Mouse (Mus musculus) hindbrain, embryonic 14.5 days (tissue): Measurements from ENCODE around the gene Rps6kc1. TPM values are rescaled to one million over a fixed set of nuclear protein-coding genes. Genes with fewer than 3 reads are reported as not detected.

Source experiments
- ATAC-seq: fragments of 200-750 bp; cut with Nextera tagmentation; 2 replicates; pipeline ENCODE4 v1.8.0; 2017; ENCODE audit warnings: moderate number of reproducible peaks, mild to moderate bottlenecking, moderate TSS enrichment, moderate library complexity; ENCODE audit not compliant: low FRiP score
- DNase-seq: peaks from one replicate; pipeline ENCODE4 v3.0.0-alpha.2; 2015; ENCODE audit warnings: low spot score
- H3K27ac ChIP-seq: fragments of 300-500 bp; sonication (generic); 2 replicates; pipeline ENCODE4 v1.5.1; 2014; ENCODE audit warnings: mild to moderate bottlenecking, moderate library complexity
- H3K27me3 ChIP-seq: fragments of 300-500 bp; sonication (generic); 2 replicates; pipeline ENCODE4 v1.6.1; 2014; ENCODE audit warnings: mild to moderate bottlenecking, low read length, mixed read lengths; ENCODE audit not compliant: control insufficient read depth, insufficient read depth
- H3K36me3 ChIP-seq: fragments of 300-500 bp; sonication (generic); replicated peaks from 2 replicates; pipeline ENCODE4 v1.6.1; 2014; ENCODE audit not compliant: control insufficient read depth, insufficient read depth
- H3K4me1 ChIP-seq: fragments of 300-500 bp; sonication (generic); replicated peaks from 2 replicates; pipeline ENCODE4 v1.6.1; 2014; ENCODE audit warnings: antibody characterized with exemption, low read length, mixed read lengths; ENCODE audit not compliant: control insufficient read depth, insufficient read depth
- H3K4me2 ChIP-seq: fragments of 300-500 bp; sonication (generic); replicated peaks from 2 replicates; pipeline ENCODE4 v1.6.1; 2014; ENCODE audit warnings: mild to moderate bottlenecking, moderate library complexity
- H3K4me3 ChIP-seq: fragments of 300-500 bp; sonication (generic); replicated peaks from 2 replicates; pipeline ENCODE4 v1.5.1; 2014; ENCODE audit warnings: mild to moderate bottlenecking, low read length
- H3K9ac ChIP-seq: fragments of 300-500 bp; sonication (generic); 2 replicates; pipeline ENCODE4 v1.6.1; 2014
- H3K9me3 ChIP-seq: fragments of 300-500 bp; sonication (generic); 2 replicates; pipeline ENCODE4 v1.6.1; 2016; ENCODE audit warnings: low read length; ENCODE audit not compliant: control insufficient read depth
- WGBS: fragments of 180-500 bp; shearing (Covaris S2); extraction: QIAGEN DNeasy Blood & Tissue Kit; methylation state at CpG from one replicate; pipeline ENCODE4 v1.1.7; 2014; 5-methylcytosine and 5-hydroxymethylcytosine counted together
- polyA plus RNA-seq: library from polyadenylated mRNA; unstranded; fragments of >200 nt; fragmentation: Nextera tagmentation; extraction: Ambion mirVana; gene quantifications from 2 replicates; pipeline ENCODE4 v1.2.1, GENCODE M21; 2014

The Rps6kc1 gene
- polyA plus RNA-seq, 1 experiment from 2014 or later = 27.7 TPM

GRCm38 (mm10) chr1:190912623-190913022 lies 1.1 kb upstream of the Rps6kc1 start:
- Histone ChIP-seq H3K27ac (no peak overlapping the region), H3K36me3 (no peaks in the 10 kb centered on the region), H3K4me1 (peaks cover 18% of the 10 kb centered on the region), H3K9me3 (no peaks in the 10 kb centered on the region), H3K4me2 (peak overlapping the region; percentile 77), H3K9ac (no peak overlapping the region), H3K4me3 (0 out of 2 replicates have a peak overlapping the region, but pooled peaks have one; percentile 57), H3K27me3 (no peaks in the 10 kb centered on the region)
- ATAC-seq = no peak
- no peak for DNase-seq
- WGBS = 68% methylated on average over 1 of the region's 1 CpGs

DNA sequence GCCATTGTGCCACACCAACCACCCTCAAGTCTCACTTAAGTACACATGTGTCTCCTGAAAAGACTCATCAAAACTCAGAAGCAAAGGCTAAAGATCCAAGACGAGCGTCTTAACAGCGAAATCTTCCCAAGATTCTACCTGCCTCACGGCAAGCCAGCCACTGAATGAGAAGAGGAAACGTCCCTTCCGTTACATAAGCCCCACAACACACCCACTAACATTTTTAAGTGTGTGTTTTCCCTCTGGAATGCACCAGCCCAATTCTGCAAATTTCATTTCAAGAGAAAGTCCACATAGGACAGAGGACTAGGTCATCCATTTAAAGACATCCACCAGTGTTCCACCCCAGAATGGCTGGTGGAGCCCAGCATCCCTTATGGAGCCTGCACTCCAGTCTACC lies 734 bp downstream of the Rps6kc1 start:
- H3K9me3 ChIP-seq = no peaks in the 10 kb centered on the region
- WGBS = 82% methylated on average over 6 of the region's 6 CpGs
- peaks cover 18% of the 10 kb centered on the region for H3K4me1 ChIP-seq
- peak overlapping the region; percentile 76 for H3K9ac ChIP-seq
- H3K36me3 ChIP-seq = no peaks in the 10 kb centered on the region
- no peak overlapping the region for H3K27ac ChIP-seq
- DNase-seq = no peak
- ATAC-seq = no peak
- no peaks in the 10 kb centered on the region for H3K27me3 ChIP-seq
- peak overlapping the region; percentile 57 for H3K4me3 ChIP-seq
- peak overlapping the region; percentile 77 for H3K4me2 ChIP-seq

- Histone ChIP-seq H3K9ac (no peak overlapping the region), H3K36me3 (peaks cover 18% of the 10 kb centered on the region), H3K4me1 (no peaks in the 10 kb centered on the region), H3K27me3 (no peaks in the 10 kb centered on the region), H3K27ac (no peak overlapping the region), H3K9me3 (no peaks in the 10 kb centered on the region), H3K4me2 (no peak overlapping the region), H3K4me3 (no peak overlapping the region)
- ATAC-seq = no peak
- 93% methylated on average over 16 of the region's 16 CpGs for WGBS
- DNase-seq = no peak
These were observed 6.9 kb downstream of the Rps6kc1 start for GRCm38 (mm10) chr1:190904714-190905113.

DNA sequence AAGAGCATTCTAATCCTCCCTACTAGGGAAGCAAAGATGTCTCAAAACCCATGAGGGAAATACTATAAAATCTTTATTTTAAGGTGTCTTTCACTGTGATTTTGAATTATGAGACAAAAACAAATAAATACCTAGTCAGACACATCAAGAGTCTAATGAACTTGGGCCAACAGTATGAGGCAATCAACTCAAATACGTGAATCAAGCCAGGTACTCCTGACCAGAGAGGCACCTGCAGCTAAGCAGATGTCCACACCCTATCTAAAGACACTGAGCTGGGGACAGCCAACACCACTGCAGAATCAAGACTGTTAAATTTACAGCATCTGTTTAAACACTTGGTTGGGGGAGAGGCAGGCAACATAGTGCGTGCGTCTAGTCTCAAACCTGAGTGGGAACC lies 7.4 kb downstream of the Rps6kc1 start:
- peaks cover 22% of the 10 kb centered on the region for H3K36me3 ChIP-seq
- DNase-seq = no peak
- no peak overlapping the region for H3K27ac ChIP-seq
- no peak overlapping the region for H3K9ac ChIP-seq
- no peak overlapping the region for H3K4me3 ChIP-seq
- no peak overlapping the region for H3K4me2 ChIP-seq
- H3K27me3 ChIP-seq = no peaks in the 10 kb centered on the region
- no peaks in the 10 kb centered on the region for H3K9me3 ChIP-seq
- no peaks in the 10 kb centered on the region for H3K4me1 ChIP-seq
- 94% methylated on average over 3 of the region's 3 CpGs for WGBS
- ATAC-seq = no peak

DNA sequence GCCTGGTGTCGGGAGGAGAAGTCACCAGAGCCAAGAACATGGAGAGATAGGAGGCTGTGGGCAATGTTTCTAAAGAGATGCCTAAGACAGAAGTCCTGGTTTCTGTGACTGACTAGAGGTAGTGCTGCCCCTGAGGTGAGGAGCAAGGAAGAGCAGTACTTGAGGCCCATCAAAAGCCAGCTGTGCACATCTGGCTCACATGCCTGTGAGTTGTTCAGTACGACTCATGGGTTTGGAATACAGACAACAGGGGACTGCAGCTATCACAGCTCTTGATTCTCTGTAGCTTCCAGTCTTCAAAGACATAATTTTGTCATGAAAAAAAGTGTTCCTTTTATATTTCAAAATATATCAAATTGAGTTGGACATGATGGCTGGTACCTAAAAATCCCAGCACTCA lies 10.5 kb downstream of the Rps6kc1 start:
- Histone ChIP-seq H3K9me3 (no peaks in the 10 kb centered on the region), H3K4me1 (no peaks in the 10 kb centered on the region), H3K27me3 (no peaks in the 10 kb centered on the region), H3K27ac (no peak overlapping the region), H3K4me2 (no peak overlapping the region), H3K9ac (no peak overlapping the region), H3K4me3 (no peak overlapping the region), H3K36me3 (peaks cover 46% of the 10 kb centered on the region)
- WGBS = 73% methylated on average over 2 of the region's 2 CpGs
- no peak for ATAC-seq
- DNase-seq = no peak

- no peaks in the 10 kb centered on the region for H3K4me1 ChIP-seq
- DNase-seq (no peak), ATAC-seq (no peak)
- no peaks in the 10 kb centered on the region for H3K27me3 ChIP-seq
- no peak overlapping the region for H3K4me3 ChIP-seq
- 94% methylated on average over 9 of the region's 9 CpGs for WGBS
- no peak overlapping the region for H3K27ac ChIP-seq
- H3K36me3 ChIP-seq = peaks cover 55% of the 10 kb centered on the region
- H3K9me3 ChIP-seq = no peaks in the 10 kb centered on the region
- no peak overlapping the region for H3K4me2 ChIP-seq
- no peak overlapping the region for H3K9ac ChIP-seq
These were observed 12.5 kb downstream of the Rps6kc1 start for GRCm38 (mm10) chr1:190898899-190899575.

GRCm38 (mm10) chr1:190898186-190898585 lies 13.4 kb downstream of the Rps6kc1 start:
- Histone ChIP-seq H3K9ac (no peak overlapping the region), H3K9me3 (no peaks in the 10 kb centered on the region), H3K36me3 (peaks cover 49% of the 10 kb centered on the region), H3K4me1 (no peaks in the 10 kb centered on the region), H3K4me3 (no peak overlapping the region), H3K4me2 (no peak overlapping the region), H3K27ac (no peak overlapping the region), H3K27me3 (no peaks in the 10 kb centered on the region)
- DNase-seq (no peak), ATAC-seq (no peak)
- WGBS = 96% methylated on average over 3 of the region's 3 CpGs

GRCm38 (mm10) chr1:190893559-190894167 lies 17.9 kb downstream of the Rps6kc1 start:
- Histone ChIP-seq H3K4me2 (no peak overlapping the region), H3K4me1 (no peaks in the 10 kb centered on the region), H3K9me3 (no peaks in the 10 kb centered on the region), H3K9ac (no peak overlapping the region), H3K4me3 (no peak overlapping the region), H3K27me3 (no peaks in the 10 kb centered on the region), H3K36me3 (peaks cover 70% of the 10 kb centered on the region), H3K27ac (no peak overlapping the region)
- no peak for DNase-seq
- WGBS = 80% methylated on average over 6 of the region's 6 CpGs
- ATAC-seq = no peak

DNA sequence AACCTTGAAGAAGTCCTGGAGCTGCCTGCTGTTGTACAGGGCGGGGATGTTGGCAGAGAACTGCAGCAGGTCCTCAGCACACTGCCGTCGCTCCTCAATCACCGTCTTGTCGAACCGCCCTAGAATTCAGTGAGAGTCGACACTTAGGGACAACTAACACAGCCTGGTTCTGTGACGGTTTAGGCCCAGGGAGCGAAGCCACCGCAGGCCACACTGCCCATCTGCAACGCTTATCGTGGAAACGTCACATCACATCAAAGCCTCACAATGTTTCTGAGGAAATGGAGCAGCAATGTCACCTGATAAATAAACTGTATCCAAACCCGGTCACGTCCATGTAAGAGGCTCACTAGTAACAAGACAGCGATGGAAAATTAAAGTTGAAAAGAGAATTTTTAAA lies 22.9 kb downstream of the Rps6kc1 start:
- Histone ChIP-seq H3K27ac (no peak overlapping the region), H3K4me2 (no peak overlapping the region), H3K9ac (no peak overlapping the region), H3K9me3 (no peaks in the 10 kb centered on the region), H3K36me3 (peaks cover 60% of the 10 kb centered on the region), H3K4me3 (no peak overlapping the region), H3K27me3 (no peaks in the 10 kb centered on the region), H3K4me1 (no peaks in the 10 kb centered on the region)
- no peak for ATAC-seq
- 92% methylated on average over 16 of the region's 16 CpGs for WGBS
- no peak for DNase-seq
